Mouse (Mus musculus) heart, adult 2 months (tissue): Measurements from ENCODE around the gene Micu1.

Source experiments
- CTCF ChIP-seq: fragments of 200-600 bp; IDR thresholded peaks from 2 replicates; pipeline ENCODE4 v1.8.1; 2022; ENCODE audit warnings: antibody characterized with exemption, mild to moderate bottlenecking, moderate library complexity
- POLR2A ChIP-seq: fragments of 200-500 bp; IDR thresholded peaks from 2 replicates; pipeline ENCODE4 v1.6.1; 2011; ENCODE audit warnings: mild to moderate bottlenecking, low read depth, low read length, control low read depth; ENCODE audit not compliant: insufficient read depth

DNA sequence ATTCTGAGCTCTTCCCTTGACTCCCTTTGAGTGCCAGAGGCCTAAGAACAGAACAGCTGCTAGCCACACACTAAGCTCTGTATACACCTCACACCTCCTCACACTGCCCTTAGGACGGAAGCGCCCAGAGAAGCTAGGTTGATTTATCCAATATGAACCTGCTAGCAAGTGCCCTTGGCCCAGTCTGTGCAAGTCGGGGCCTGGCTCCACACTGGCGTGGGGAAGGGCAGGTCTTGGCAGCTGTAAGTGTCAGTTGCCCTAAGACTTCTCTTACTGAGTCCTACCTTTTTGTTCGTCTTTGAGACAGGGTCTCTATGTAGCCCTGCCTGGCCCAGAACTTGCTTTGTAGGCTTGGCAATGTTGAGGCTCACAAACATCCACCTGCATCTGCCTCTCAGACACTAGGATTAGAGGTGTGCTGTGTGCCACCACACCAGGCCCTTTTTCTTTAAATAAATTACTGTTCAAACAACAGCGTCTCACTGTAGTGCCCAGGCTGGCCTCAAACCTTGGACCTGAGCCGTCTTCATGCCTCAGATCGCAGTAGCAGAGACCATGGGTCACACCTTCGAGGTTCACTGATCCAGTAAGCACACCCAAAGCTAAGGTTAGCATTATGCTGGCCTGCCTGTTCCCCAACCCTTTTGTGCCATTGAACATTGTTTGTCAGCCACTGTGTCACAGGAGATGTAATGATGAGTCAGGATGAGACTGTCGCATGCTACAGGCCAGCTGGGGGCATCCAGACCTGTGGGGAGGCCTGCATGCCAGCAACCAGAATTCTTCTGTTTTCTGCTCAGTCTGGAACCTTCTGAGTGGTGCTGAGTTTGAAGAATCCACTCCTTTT is 182.3 kb downstream of the Micu1 start:
- TF ChIP-seq POLR2A (no peak), CTCF (no peak)
